Comparison of ENCODE assay signal across 8 mouse cellular contexts in the genomic region with DNA sequence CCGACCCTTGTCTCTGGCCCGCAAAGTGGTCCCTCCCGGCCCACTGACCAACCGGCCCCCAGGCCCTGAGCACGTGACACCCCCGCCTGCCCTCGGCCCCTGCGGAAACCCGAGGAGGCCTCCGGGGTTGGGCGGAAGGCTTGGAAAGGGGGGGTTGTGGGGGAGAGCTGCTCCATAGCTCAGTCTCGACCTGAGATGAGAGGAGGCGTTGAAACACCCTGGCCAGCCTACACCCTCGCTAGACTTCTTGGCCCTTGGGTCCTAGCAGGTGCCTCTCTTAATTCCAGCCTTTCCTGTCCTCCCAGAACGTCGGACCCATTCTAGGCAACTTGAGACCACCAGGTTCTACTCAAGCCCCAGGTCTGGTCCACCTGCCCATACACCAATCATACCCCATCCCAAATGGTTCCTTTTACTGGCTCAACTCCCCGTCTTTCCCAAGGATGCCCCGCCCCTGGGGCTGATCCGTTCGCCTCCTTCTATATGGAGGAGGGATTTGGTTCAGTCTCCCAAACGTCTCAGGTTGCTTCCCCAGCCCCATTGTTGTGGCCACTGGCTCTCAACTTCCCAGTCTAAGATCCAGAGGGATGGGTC. TPM values are rescaled to one million over a fixed set of nuclear protein-coding genes. Genes with fewer than 3 reads are reported as not detected.
DNase-seq lines count a peak whose midpoint lies in the region; ATAC-seq lines count a peak whose summit lies in the region.

TSS of gene Mapk12 (minus strand) at position 45 of the 594 bp plus-strand sequence.

- intact Hi-C loops in heart, postnatal 14 days (cut with DNase I): no loop called here

- peak within 1 kb of the TSS; percentile 77 for H3K9ac ChIP-seq in forebrain, embryonic 12.5 days
- peak within 1 kb of the TSS; percentile 66 for H3K9ac ChIP-seq in midbrain, embryonic 13.5 days (replicated peaks)

- ATAC-seq in forebrain, embryonic 12.5 days (ENCODE audit: low FRiP score): peak; percentile 70
- ATAC-seq in midbrain, embryonic 13.5 days: peak; percentile 66
- ATAC-seq in erythroblast, adult 5-6 weeks (replicated peaks; ENCODE audit: low FRiP score, poor library complexity, severe bottlenecking): no peak

- peak within 1 kb of the TSS; percentile 56 for H3K27ac ChIP-seq in forebrain, embryonic 12.5 days
- H3K27ac ChIP-seq in limb, embryonic 10.5 days: peak within 1 kb of the TSS; percentile 87
- no peak within 1 kb of the TSS for H3K27ac ChIP-seq in midbrain, embryonic 13.5 days

- H3K27me3 ChIP-seq in forebrain, embryonic 12.5 days: peaks cover 19% of the 10 kb centered on the region
- H3K27me3 ChIP-seq in limb, embryonic 10.5 days (ENCODE audit: low read depth, poor library complexity, severe bottlenecking): peaks cover 63% of the 10 kb centered on the region
- peaks cover 17% of the 10 kb centered on the region for H3K27me3 ChIP-seq in midbrain, embryonic 13.5 days

- H3K36me3 ChIP-seq in forebrain, embryonic 12.5 days (replicated peaks): peaks cover 34% of the 10 kb centered on the region
- peaks cover 32% of the 10 kb centered on the region for H3K36me3 ChIP-seq in limb, embryonic 10.5 days
- H3K36me3 ChIP-seq in midbrain, embryonic 13.5 days: peaks cover 35% of the 10 kb centered on the region

- no peaks in the 10 kb centered on the region for H3K9me3 ChIP-seq in forebrain, embryonic 12.5 days
- no peaks in the 10 kb centered on the region for H3K9me3 ChIP-seq in limb, embryonic 10.5 days (replicated peaks)
- H3K9me3 ChIP-seq in midbrain, embryonic 13.5 days: no peaks in the 10 kb centered on the region

- H3K4me2 ChIP-seq in forebrain, embryonic 12.5 days: peak within 1 kb of the TSS; percentile 97
- H3K4me2 ChIP-seq in midbrain, embryonic 13.5 days (replicated peaks): peak within 1 kb of the TSS; percentile 91

- H3K4me3 ChIP-seq in forebrain, embryonic 12.5 days (replicated peaks): peak within 1 kb of the TSS; percentile 52
- peak within 1 kb of the TSS; percentile 83 for H3K4me3 ChIP-seq in limb, embryonic 10.5 days
- peak within 1 kb of the TSS; percentile 47 for H3K4me3 ChIP-seq in midbrain, embryonic 13.5 days (replicated peaks)

- DNase-seq in NIH3T3 (ENCODE audit: low read depth): peak; percentile 21
- DNase-seq in adrenal gland, postnatal 4 days (ENCODE audit: low spot score in 2 of 2): no peak
- DNase-seq in heart, postnatal 14 days: peak; percentile 72 to 76
- DNase-seq in limb, embryonic 10.5 days (ENCODE audit: low spot score): peak; percentile 77
- DNase-seq in layer of hippocampus, adult 11-12 months (ENCODE audit: low spot score): no peak

- under 1% methylated on average over 21 of the region's 21 CpGs for WGBS in forebrain, embryonic 12.5 days
- WGBS in limb, embryonic 10.5 days: under 1% methylated on average over 19 of the region's 21 CpGs
- WGBS in midbrain, embryonic 13.5 days: 2% methylated on average over 21 of the region's 21 CpGs

- peaks cover 33% of the 10 kb centered on the region for H3K4me1 ChIP-seq in forebrain, embryonic 12.5 days
- peaks cover 45% of the 10 kb centered on the region for H3K4me1 ChIP-seq in limb, embryonic 10.5 days
- H3K4me1 ChIP-seq in midbrain, embryonic 13.5 days (replicated peaks): peaks cover 28% of the 10 kb centered on the region

RNA-seq across cellular contexts. Expression of gene Mapk12, which starts in this region (rescaled TPM):
- total RNA-seq in adrenal gland, postnatal 4 days (2021): 10 to 100 TPM; 13.9 to 16.2 TPM
- polyA plus RNA-seq in forebrain, embryonic 12.5 days (2016; fragmentation: Nextera tagmentation; extraction: Ambion mirVana): 14.2 and 16.7 TPM in 2 replicates
- 10 to 100 TPM; 16.8 to 18.7 TPM for total RNA-seq in heart, postnatal 14 days (2021)
- polyA plus RNA-seq in limb, embryonic 10.5 days (2016; fragmentation: Nextera tagmentation; extraction: Ambion mirVana): 21.5 and 26.4 TPM in 2 replicates
- polyA plus RNA-seq in midbrain, embryonic 13.5 days (2015; fragmentation: Nextera tagmentation; extraction: Ambion mirVana): 8.2 TPM in 2 replicates
- total RNA-seq in erythroblast, adult 5-6 weeks (2015; ENCODE audit: low replicate concordance): not detected in 2 replicates
- total RNA-seq in erythroblast, adult 5-6 weeks (2017; ENCODE audit: low replicate concordance): not detected in 2 replicates

Comparison
In these comparisons a context has a peak if more than half of its experiments do, and no peak if none do; other contexts are left out.
1. RNA of gene Mapk12 (total RNA-seq): 16.8 to 18.7 TPM in heart, postnatal 14 days and 13.9 to 16.2 TPM in adrenal gland, postnatal 4 days; not detected in erythroblast, adult 5-6 weeks; every median in the first group is over 10 times any median in the second.
2. DNase-seq: peak in NIH3T3 (single experiment), heart, postnatal 14 days (2 of 2) and limb, embryonic 10.5 days (single experiment); none in adrenal gland, postnatal 4 days (0 of 2) and layer of hippocampus, adult 11-12 months (single experiment).
3. Peak in every context shown above with its lines, with median percentiles within 50 percentile points of each other: H3K4me3 ChIP-seq.